Mouse (Mus musculus): Measurements from ENCODE around the gene Fig4. TPM values are rescaled to one million over a fixed set of nuclear protein-coding genes. Genes with fewer than 3 reads are reported as not detected.

The Fig4 gene
- polyA plus RNA-seq, 1 experiment from 2014 or later, result 57.2 TPM

DNA sequence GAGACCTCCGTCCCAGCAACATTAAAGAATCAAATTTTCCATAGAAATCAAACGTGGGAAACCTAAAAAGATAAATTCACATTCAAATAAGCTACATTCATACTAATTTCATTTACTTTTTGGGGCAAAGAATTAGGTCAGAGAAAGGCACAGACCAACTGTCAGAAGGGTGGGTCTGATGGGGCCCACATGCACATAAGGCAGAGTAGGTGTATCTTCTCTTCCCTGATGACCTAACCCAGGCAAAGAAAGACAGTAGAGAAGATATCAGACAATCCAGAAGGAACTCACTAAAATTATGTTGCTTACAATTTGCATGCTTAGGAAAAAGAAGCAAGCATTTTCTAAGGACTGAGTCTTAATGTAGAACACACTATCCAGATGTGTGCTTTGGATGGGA, 67.9 kb downstream of the Fig4 start:
- Histone ChIP-seq H3K4me1 (ENCODE audit: control insufficient read depth in 2 of 2, insufficient read depth in 2 of 2, low read length in 2 of 2) (no peaks in the 10 kb centered on the region), H3K36me3 (ENCODE audit: control insufficient read depth, insufficient read depth, low read length) (peaks cover 33% of the 10 kb centered on the region), H3K27ac (replicated peaks in 1 of 2; ENCODE audit: control insufficient read depth in 1 of 2, insufficient read depth in 1 of 2, low read depth in 2 of 2, low read length in 2 of 2) (no peak overlapping the region), H3K4me3 (ENCODE audit: control insufficient read depth in 1 of 2, insufficient read depth in 1 of 2, low read depth in 1 of 2, low read length in 2 of 2) (no peak overlapping the region), H3K9me3 (ENCODE audit: control insufficient read depth, low read length) (no peaks in the 10 kb centered on the region), H3K9ac (ENCODE audit: low read length) (no peak overlapping the region), H3K27me3 (ENCODE audit: control insufficient read depth, insufficient read depth, low read length) (no peaks in the 10 kb centered on the region), H3K4me2 (ENCODE audit: low read length) (no peak overlapping the region)
- 88% methylated on average over 2 of the region's 2 CpGs for WGBS
- no peak for ATAC-seq (ENCODE audit: insufficient number of reproducible peaks, insufficient read depth, low FRiP score, low read depth)

DNA sequence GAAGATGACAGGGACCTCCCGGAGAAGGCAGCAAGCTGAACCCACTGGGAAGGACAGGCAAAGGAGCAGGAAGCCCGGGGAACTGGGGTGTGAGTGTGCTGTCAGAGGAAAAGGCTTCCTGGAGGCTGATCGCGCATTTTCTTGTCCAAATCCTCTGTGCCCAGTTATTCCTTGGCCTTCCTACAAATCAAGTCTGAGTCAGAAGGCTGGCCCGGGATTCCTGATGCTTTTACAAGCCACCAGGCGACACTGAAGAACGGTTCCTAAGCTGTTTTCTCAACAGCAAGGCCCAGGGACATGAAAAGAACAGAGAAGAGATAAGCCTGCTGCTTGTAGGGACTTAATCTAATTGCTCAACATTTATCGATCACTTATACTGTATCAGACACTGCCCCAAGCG, 68.5 kb downstream of the Fig4 start:
- peaks cover 27% of the 10 kb centered on the region for H3K36me3 ChIP-seq (ENCODE audit: control insufficient read depth, insufficient read depth, low read length)
- H3K4me2 ChIP-seq (ENCODE audit: low read length), result no peak overlapping the region
- H3K27ac ChIP-seq (replicated peaks in 1 of 2; ENCODE audit: control insufficient read depth in 1 of 2, insufficient read depth in 1 of 2, low read depth in 2 of 2, low read length in 2 of 2), result no peak overlapping the region
- 60% methylated on average over 9 of the region's 9 CpGs for WGBS
- H3K4me3 ChIP-seq (ENCODE audit: control insufficient read depth in 1 of 2, insufficient read depth in 1 of 2, low read depth in 1 of 2, low read length in 2 of 2), result no peak overlapping the region
- ATAC-seq (ENCODE audit: insufficient number of reproducible peaks, insufficient read depth, low FRiP score, low read depth), result no peak
- no peaks in the 10 kb centered on the region for H3K9me3 ChIP-seq (ENCODE audit: control insufficient read depth, low read length)
- no peaks in the 10 kb centered on the region for H3K27me3 ChIP-seq (ENCODE audit: control insufficient read depth, insufficient read depth, low read length)
- no peak overlapping the region for H3K9ac ChIP-seq (ENCODE audit: low read length)
- no peaks in the 10 kb centered on the region for H3K4me1 ChIP-seq (ENCODE audit: control insufficient read depth in 2 of 2, insufficient read depth in 2 of 2, low read length in 2 of 2)

DNA sequence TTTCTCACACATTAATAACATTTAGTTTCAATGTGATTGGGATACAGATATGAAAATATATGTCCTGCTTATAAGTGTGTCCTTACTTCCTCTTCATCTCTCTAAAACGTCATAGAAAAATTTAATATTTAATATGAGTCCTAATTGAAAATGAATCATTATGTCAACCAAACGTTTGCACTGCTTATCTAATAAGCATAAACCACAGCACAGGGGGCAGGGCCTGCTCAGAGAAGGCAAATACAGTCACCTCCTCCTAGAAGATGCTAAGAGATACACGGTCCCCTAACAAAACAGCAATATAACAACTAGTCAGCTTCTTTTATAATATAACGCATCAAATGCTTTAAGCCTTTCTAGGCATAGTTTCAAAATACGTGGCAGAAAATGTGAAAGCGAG, 69.9 kb downstream of the Fig4 start:
- no peak overlapping the region for H3K27ac ChIP-seq (replicated peaks in 1 of 2; ENCODE audit: control insufficient read depth in 1 of 2, insufficient read depth in 1 of 2, low read depth in 2 of 2, low read length in 2 of 2)
- H3K9me3 ChIP-seq (ENCODE audit: control insufficient read depth, low read length), result no peaks in the 10 kb centered on the region
- no peaks in the 10 kb centered on the region for H3K27me3 ChIP-seq (ENCODE audit: control insufficient read depth, insufficient read depth, low read length)
- no peak for ATAC-seq (ENCODE audit: insufficient number of reproducible peaks, insufficient read depth, low FRiP score, low read depth)
- no peaks in the 10 kb centered on the region for H3K4me1 ChIP-seq (ENCODE audit: control insufficient read depth in 2 of 2, insufficient read depth in 2 of 2, low read length in 2 of 2)
- H3K4me2 ChIP-seq (ENCODE audit: low read length), result no peak overlapping the region
- peaks cover 18% of the 10 kb centered on the region for H3K36me3 ChIP-seq (ENCODE audit: control insufficient read depth, insufficient read depth, low read length)
- no peak overlapping the region for H3K4me3 ChIP-seq (ENCODE audit: control insufficient read depth in 1 of 2, insufficient read depth in 1 of 2, low read depth in 1 of 2, low read length in 2 of 2)
- no peak overlapping the region for H3K9ac ChIP-seq (ENCODE audit: low read length)
- WGBS, result 81% methylated on average over 6 of the region's 6 CpGs

DNA sequence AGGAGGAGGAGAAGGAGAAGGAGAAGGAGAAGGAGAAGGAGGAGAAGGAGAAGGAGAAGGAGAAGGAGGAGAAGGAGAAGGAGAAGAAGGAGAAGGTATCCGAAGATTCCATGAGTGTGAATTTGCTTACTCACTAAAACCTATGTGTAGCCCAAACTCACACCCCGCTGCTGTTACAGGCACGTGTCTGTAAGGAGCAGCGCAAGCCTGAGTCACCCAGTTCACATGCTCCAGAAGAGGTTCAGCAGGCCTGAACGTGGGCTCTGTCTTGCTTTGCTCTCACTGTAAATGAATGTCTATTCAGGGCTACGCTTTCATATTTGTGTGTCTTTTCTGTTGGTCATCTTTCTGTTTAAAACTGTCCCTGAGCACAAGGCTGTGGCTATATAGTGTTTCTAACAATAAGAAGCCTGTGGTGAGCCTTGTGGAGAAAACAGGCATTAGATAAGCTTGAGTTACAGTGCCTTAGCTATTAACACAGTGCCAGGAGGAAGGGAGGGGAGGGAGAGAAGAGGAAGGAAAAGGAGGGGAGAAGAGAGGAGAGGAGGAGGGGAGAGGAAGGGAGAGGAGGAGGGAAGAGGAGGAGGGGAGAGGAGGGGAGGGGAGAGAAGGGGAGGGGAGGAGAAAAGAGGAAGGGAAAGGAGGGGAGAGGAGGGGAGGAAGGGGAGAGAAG, 71.8 kb downstream of the Fig4 start:
- no peak overlapping the region for H3K4me3 ChIP-seq (ENCODE audit: control insufficient read depth in 1 of 2, insufficient read depth in 1 of 2, low read depth in 1 of 2, low read length in 2 of 2)
- no peaks in the 10 kb centered on the region for H3K27me3 ChIP-seq (ENCODE audit: control insufficient read depth, insufficient read depth, low read length)
- no peak overlapping the region for H3K4me2 ChIP-seq (ENCODE audit: low read length)
- H3K4me1 ChIP-seq (ENCODE audit: control insufficient read depth in 2 of 2, insufficient read depth in 2 of 2, low read length in 2 of 2), result no peaks in the 10 kb centered on the region
- 83% methylated on average over 6 of the region's 6 CpGs for WGBS
- ATAC-seq (ENCODE audit: insufficient number of reproducible peaks, insufficient read depth, low FRiP score, low read depth), result no peak
- H3K9me3 ChIP-seq (ENCODE audit: control insufficient read depth, low read length), result no peaks in the 10 kb centered on the region
- peaks cover 32% of the 10 kb centered on the region for H3K36me3 ChIP-seq (ENCODE audit: control insufficient read depth, insufficient read depth, low read length)
- H3K27ac ChIP-seq (replicated peaks in 1 of 2; ENCODE audit: control insufficient read depth in 1 of 2, insufficient read depth in 1 of 2, low read depth in 2 of 2, low read length in 2 of 2), result no peak overlapping the region
- H3K9ac ChIP-seq (ENCODE audit: low read length), result no peak overlapping the region

DNA sequence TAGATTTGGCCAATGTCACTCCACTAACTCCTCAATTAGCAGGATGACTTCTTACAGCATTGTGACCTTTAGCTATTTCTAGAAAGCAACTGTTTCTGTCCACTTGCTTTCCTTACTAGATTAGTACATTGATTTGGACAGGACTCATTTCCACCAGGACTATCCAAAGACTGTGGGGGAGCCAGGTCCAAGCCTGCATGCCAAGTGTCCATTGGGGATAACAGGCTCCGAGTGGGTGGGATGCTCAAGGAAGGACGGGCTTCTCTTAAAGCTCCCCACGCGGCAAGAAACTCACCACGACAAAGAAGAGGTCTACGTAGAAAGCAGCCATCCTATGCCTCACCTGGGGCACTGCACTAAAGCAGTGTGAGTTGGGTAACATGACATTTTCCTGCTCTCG, 75.4 kb downstream of the Fig4 start:
- WGBS, result 85% methylated on average over 7 of the region's 7 CpGs
- H3K27ac ChIP-seq (replicated peaks in 1 of 2; ENCODE audit: control insufficient read depth in 1 of 2, insufficient read depth in 1 of 2, low read depth in 2 of 2, low read length in 2 of 2), result no peak overlapping the region
- no peak for ATAC-seq (ENCODE audit: insufficient number of reproducible peaks, insufficient read depth, low FRiP score, low read depth)
- H3K9ac ChIP-seq (ENCODE audit: low read length), result no peak overlapping the region
- no peaks in the 10 kb centered on the region for H3K4me1 ChIP-seq (ENCODE audit: control insufficient read depth in 2 of 2, insufficient read depth in 2 of 2, low read length in 2 of 2)
- H3K27me3 ChIP-seq (ENCODE audit: control insufficient read depth, insufficient read depth, low read length), result no peaks in the 10 kb centered on the region
- H3K36me3 ChIP-seq (ENCODE audit: control insufficient read depth, insufficient read depth, low read length), result peaks cover 37% of the 10 kb centered on the region
- no peak overlapping the region for H3K4me3 ChIP-seq (ENCODE audit: control insufficient read depth in 1 of 2, insufficient read depth in 1 of 2, low read depth in 1 of 2, low read length in 2 of 2)
- H3K9me3 ChIP-seq (ENCODE audit: control insufficient read depth, low read length), result no peaks in the 10 kb centered on the region
- no peak overlapping the region for H3K4me2 ChIP-seq (ENCODE audit: low read length)

DNA sequence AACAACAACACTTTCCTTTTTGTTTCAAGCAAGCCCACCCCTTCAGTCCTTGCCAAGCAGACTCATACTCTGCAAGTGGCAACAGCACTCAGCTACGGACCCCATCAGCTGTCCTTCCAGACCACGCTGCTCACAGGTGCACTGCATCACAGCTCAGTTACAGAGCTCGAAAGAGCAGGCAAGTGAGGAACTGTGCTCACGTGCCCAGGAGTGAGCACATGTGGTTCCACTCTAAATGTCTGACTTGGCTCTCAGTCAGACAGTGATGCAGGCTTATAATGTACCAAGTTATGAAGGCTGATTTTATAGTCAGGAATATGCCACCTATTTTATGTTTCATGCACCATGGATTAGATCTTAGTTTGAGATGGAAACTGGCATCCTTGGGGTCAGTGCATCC, 79.6 kb downstream of the Fig4 start:
- 86% methylated on average over 4 of the region's 4 CpGs for WGBS
- Histone ChIP-seq H3K9ac (ENCODE audit: low read length) (no peak overlapping the region), H3K36me3 (ENCODE audit: control insufficient read depth, insufficient read depth, low read length) (peaks cover 52% of the 10 kb centered on the region), H3K27ac (replicated peaks in 1 of 2; ENCODE audit: control insufficient read depth in 1 of 2, insufficient read depth in 1 of 2, low read depth in 2 of 2, low read length in 2 of 2) (no peak overlapping the region), H3K4me3 (ENCODE audit: control insufficient read depth in 1 of 2, insufficient read depth in 1 of 2, low read depth in 1 of 2, low read length in 2 of 2) (no peak overlapping the region), H3K4me2 (ENCODE audit: low read length) (no peak overlapping the region), H3K9me3 (ENCODE audit: control insufficient read depth, low read length) (no peaks in the 10 kb centered on the region), H3K27me3 (ENCODE audit: control insufficient read depth, insufficient read depth, low read length) (no peaks in the 10 kb centered on the region), H3K4me1 (ENCODE audit: control insufficient read depth in 2 of 2, insufficient read depth in 2 of 2, low read length in 2 of 2) (no peaks in the 10 kb centered on the region)
- ATAC-seq (ENCODE audit: insufficient number of reproducible peaks, insufficient read depth, low FRiP score, low read depth), result no peak

DNA sequence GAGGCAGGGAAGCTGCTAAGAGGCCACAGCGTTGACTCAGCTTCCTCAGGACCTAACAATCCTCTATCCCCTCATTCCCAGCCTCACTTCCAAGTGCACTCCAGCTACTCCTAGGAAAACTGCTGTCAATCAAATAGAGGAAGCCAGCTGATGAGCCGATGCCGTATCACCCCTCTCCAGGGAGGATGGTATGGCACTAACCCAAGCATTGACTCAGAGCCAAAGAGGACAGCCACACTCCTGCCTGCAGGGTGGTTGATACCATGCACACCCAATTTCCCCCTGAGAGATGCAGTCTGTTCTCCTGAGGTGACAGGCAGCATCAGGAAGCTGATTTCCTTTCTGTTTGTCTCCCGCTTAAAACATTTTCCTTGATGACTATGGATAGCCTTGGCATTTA, 81.9 kb downstream of the Fig4 start:
- H3K9ac ChIP-seq (ENCODE audit: low read length), result no peak overlapping the region
- H3K4me2 ChIP-seq (ENCODE audit: low read length), result no peak overlapping the region
- no peaks in the 10 kb centered on the region for H3K27me3 ChIP-seq (ENCODE audit: control insufficient read depth, insufficient read depth, low read length)
- no peaks in the 10 kb centered on the region for H3K9me3 ChIP-seq (ENCODE audit: control insufficient read depth, low read length)
- no peak overlapping the region for H3K27ac ChIP-seq (replicated peaks in 1 of 2; ENCODE audit: control insufficient read depth in 1 of 2, insufficient read depth in 1 of 2, low read depth in 2 of 2, low read length in 2 of 2)
- H3K4me1 ChIP-seq (ENCODE audit: control insufficient read depth in 2 of 2, insufficient read depth in 2 of 2, low read length in 2 of 2), result no peaks in the 10 kb centered on the region
- H3K4me3 ChIP-seq (ENCODE audit: control insufficient read depth in 1 of 2, insufficient read depth in 1 of 2, low read depth in 1 of 2, low read length in 2 of 2), result no peak overlapping the region
- WGBS, result 68% methylated on average over 4 of the region's 4 CpGs
- peaks cover 53% of the 10 kb centered on the region for H3K36me3 ChIP-seq (ENCODE audit: control insufficient read depth, insufficient read depth, low read length)
- ATAC-seq (ENCODE audit: insufficient number of reproducible peaks, insufficient read depth, low FRiP score, low read depth), result no peak

DNA sequence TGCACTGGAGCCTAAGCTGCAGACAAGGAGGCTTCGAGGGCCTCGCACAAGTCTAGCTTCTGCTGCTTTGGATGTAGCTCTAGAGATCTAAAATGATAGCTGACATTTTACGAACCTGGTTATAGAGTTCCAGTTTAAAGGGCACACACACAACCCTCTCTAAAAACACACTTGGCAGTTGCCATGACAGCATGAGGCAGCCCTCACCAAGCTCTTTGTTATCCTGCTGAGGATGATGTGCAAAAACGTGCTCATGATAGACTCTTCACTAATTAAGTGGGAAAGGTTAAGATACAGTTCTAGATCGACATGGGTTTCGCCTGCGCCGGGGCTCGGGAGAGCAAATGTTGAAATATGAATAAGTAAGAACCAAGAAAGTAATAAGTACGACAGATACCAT, 84.2 kb downstream of the Fig4 start:
- H3K9ac ChIP-seq (ENCODE audit: low read length), result no peak overlapping the region
- 85% methylated on average over 10 of the region's 10 CpGs for WGBS
- H3K4me2 ChIP-seq (ENCODE audit: low read length), result no peak overlapping the region
- H3K27me3 ChIP-seq (ENCODE audit: control insufficient read depth, insufficient read depth, low read length), result no peaks in the 10 kb centered on the region
- peaks cover 52% of the 10 kb centered on the region for H3K36me3 ChIP-seq (ENCODE audit: control insufficient read depth, insufficient read depth, low read length)
- no peaks in the 10 kb centered on the region for H3K9me3 ChIP-seq (ENCODE audit: control insufficient read depth, low read length)
- H3K4me1 ChIP-seq (ENCODE audit: control insufficient read depth in 2 of 2, insufficient read depth in 2 of 2, low read length in 2 of 2), result no peaks in the 10 kb centered on the region
- ATAC-seq (ENCODE audit: insufficient number of reproducible peaks, insufficient read depth, low FRiP score, low read depth), result no peak
- H3K4me3 ChIP-seq (ENCODE audit: control insufficient read depth in 1 of 2, insufficient read depth in 1 of 2, low read depth in 1 of 2, low read length in 2 of 2), result no peak overlapping the region
- H3K27ac ChIP-seq (replicated peaks in 1 of 2; ENCODE audit: control insufficient read depth in 1 of 2, insufficient read depth in 1 of 2, low read depth in 2 of 2, low read length in 2 of 2), result no peak overlapping the region

All from heart, embryonic 14.5 days (tissue).